Mouse (Mus musculus) lung, postnatal 0 days (tissue): Measurements from ENCODE around the gene Clip4. TPM values are rescaled to one million over a fixed set of nuclear protein-coding genes. Genes with fewer than 3 reads are reported as not detected.

Source experiments
- ATAC-seq: fragments of 200-750 bp; cut with Nextera tagmentation; 2 replicates; pipeline ENCODE4 v1.8.0; 2017; ENCODE audit warnings: moderate library complexity
- DNase-seq: peaks from one replicate; pipeline ENCODE4 v3.0.0-alpha.2; 2016; ENCODE audit warnings: low spot score
- H3K27ac ChIP-seq: fragments of 300-500 bp; sonication (generic); 2 replicates; pipeline ENCODE4 v1.5.1; 2014; ENCODE audit warnings: antibody characterized with exemption, mild to moderate bottlenecking, low read length, mixed read lengths
- H3K27me3 ChIP-seq: fragments of 300-500 bp; sonication (generic); replicated peaks from 2 replicates; pipeline ENCODE4 v1.6.1; 2014; ENCODE audit warnings: low read length, mixed read lengths; ENCODE audit not compliant: insufficient read depth
- H3K36me3 ChIP-seq: fragments of 300-500 bp; sonication (generic); 2 replicates; pipeline ENCODE4 v1.6.1; 2014; ENCODE audit warnings: low read length, mixed read lengths; ENCODE audit not compliant: insufficient read depth
- H3K4me1 ChIP-seq: fragments of 300-500 bp; sonication (generic); 2 replicates; pipeline ENCODE4 v1.6.1; 2014; ENCODE audit warnings: antibody characterized with exemption, low read depth, low read length, mixed read lengths; ENCODE audit not compliant: insufficient read depth
- H3K4me2 ChIP-seq: fragments of 300-500 bp; sonication (generic); replicated peaks from 2 replicates; pipeline ENCODE4 v1.6.1; 2014; ENCODE audit warnings: low read depth, mild to moderate bottlenecking, low read length, moderate library complexity, mixed read lengths
- H3K4me3 ChIP-seq: fragments of 300-500 bp; sonication (generic); 2 replicates; pipeline ENCODE4 v1.5.1; 2014; ENCODE audit warnings: low read depth, low read length
- H3K9ac ChIP-seq: fragments of 300-500 bp; sonication (generic); replicated peaks from 2 replicates; pipeline ENCODE4 v1.6.1; 2014; ENCODE audit warnings: low read depth, mild to moderate bottlenecking
- H3K9me3 ChIP-seq: fragments of 300-500 bp; sonication (generic); 2 replicates; pipeline ENCODE4 v1.6.1; 2016; ENCODE audit warnings: low read length, mixed read lengths
- CTCF ChIP-seq: IDR thresholded peaks from 2 replicates; pipeline ENCODE4 v1.5.1; 2016; ENCODE audit warnings: antibody characterized with exemption, mild to moderate bottlenecking
- EP300 ChIP-seq: IDR thresholded peaks from 2 replicates; pipeline ENCODE4 v1.6.1; 2016; ENCODE audit warnings: antibody characterized with exemption, mild to moderate bottlenecking, control low read depth
- WGBS: fragments of 180-500 bp; shearing (Covaris S2); extraction: QIAGEN DNeasy Blood & Tissue Kit; methylation state at CpG from one replicate; pipeline ENCODE4 v1.1.7; 2014; 5-methylcytosine and 5-hydroxymethylcytosine counted together
- polyA plus RNA-seq: library from polyadenylated mRNA; unstranded; fragments of >200 nt; fragmentation: Nextera tagmentation; extraction: Ambion mirVana; gene quantifications from 2 replicates; pipeline ENCODE4 v1.2.1, GENCODE M21; 2015

Gene Clip4
- polyA plus RNA-seq, 1 experiment from 2014 or later = 25.8 TPM

GRCm38 (mm10) chr17:71872976-71873375, 104.7 kb downstream of the Clip4 start:
- no peak overlapping the region for H3K4me2 ChIP-seq
- WGBS = 58% methylated on average over 5 of the region's 5 CpGs
- peak; percentile 70 for TF ChIP-seq CTCF
- no peak for TF ChIP-seq EP300
- H3K9me3 ChIP-seq = no peaks in the 10 kb centered on the region
- ATAC-seq (no peak), DNase-seq (no peak)
- no peaks in the 10 kb centered on the region for H3K36me3 ChIP-seq
- H3K27ac ChIP-seq = no peak overlapping the region
- H3K9ac ChIP-seq = no peak overlapping the region
- H3K4me1 ChIP-seq = no peaks in the 10 kb centered on the region
- 0 out of 2 replicates have a peak, but pooled peaks cover 5% of the 10 kb centered on the region for H3K27me3 ChIP-seq
- no peak overlapping the region for H3K4me3 ChIP-seq

- Histone ChIP-seq H3K9ac (no peak overlapping the region), H3K36me3 (no peaks in the 10 kb centered on the region), H3K9me3 (no peaks in the 10 kb centered on the region), H3K27me3 (0 out of 2 replicates have a peak, but pooled peaks cover 5% of the 10 kb centered on the region), H3K27ac (no peak overlapping the region), H3K4me3 (no peak overlapping the region), H3K4me1 (no peaks in the 10 kb centered on the region), H3K4me2 (no peak overlapping the region)
- TF ChIP-seq CTCF (peak; percentile 85), EP300 (no peak)
- DNase-seq (peak; percentile 59), ATAC-seq (no peak)
- WGBS = 30% methylated on average over 6 of the region's 6 CpGs
Measured at GRCm38 (mm10) chr17:71874077-71874476, 105.8 kb downstream of the Clip4 start.

DNA sequence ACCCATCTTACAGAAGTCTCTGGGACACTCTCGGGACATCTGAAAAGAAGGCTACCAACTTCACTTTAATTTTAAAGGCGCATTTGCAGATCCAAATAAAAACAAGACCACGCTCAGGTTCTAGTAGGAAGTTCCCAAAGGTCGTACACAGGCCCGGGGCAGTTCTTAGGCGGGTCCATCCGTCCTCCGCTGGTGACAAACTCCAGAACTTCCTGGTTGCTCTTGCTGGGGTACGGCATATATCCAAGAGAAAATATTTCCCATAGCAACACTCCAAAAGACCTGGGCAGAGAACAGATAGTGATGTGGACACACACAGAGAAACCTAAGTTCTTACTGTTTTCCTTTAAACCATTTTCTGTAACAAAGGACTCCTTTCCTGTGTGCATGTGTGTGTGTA, 106.5 kb downstream of the Clip4 start:
- H3K9ac ChIP-seq = no peak overlapping the region
- H3K4me1 ChIP-seq = no peaks in the 10 kb centered on the region
- no peaks in the 10 kb centered on the region for H3K9me3 ChIP-seq
- H3K36me3 ChIP-seq = no peaks in the 10 kb centered on the region
- ATAC-seq (no peak), DNase-seq (no peak)
- TF ChIP-seq CTCF (no peak), EP300 (no peak)
- no peak overlapping the region for H3K4me2 ChIP-seq
- no peaks in the 10 kb centered on the region for H3K27me3 ChIP-seq
- 81% methylated on average over 9 of the region's 9 CpGs for WGBS
- H3K27ac ChIP-seq = no peak overlapping the region
- no peak overlapping the region for H3K4me3 ChIP-seq

DNA sequence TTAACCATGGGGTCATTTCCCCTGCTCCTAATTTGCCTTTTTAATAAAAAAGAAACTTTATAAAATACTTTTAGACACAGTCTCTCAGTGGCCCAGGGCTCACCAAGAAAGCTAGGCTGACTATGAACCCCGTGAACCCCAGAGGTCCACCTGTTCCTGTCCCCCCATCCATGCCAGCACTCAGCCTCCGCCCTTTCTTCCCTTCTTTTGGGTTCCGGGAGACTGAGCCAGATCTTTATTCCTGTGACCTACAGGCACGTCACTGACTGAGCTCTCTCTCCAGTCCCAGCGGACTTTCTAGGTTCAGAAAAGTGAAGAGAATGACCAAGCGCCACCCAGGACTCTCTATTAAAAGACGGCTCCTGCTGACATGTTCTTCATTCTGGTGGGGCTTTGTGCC, 107.2 kb downstream of the Clip4 start:
- no peak overlapping the region for H3K9ac ChIP-seq
- TF ChIP-seq CTCF (no peak), EP300 (no peak)
- no peak overlapping the region for H3K27ac ChIP-seq
- H3K4me3 ChIP-seq = no peak overlapping the region
- no peak overlapping the region for H3K4me2 ChIP-seq
- no peak for DNase-seq
- H3K27me3 ChIP-seq = no peaks in the 10 kb centered on the region
- no peaks in the 10 kb centered on the region for H3K36me3 ChIP-seq
- no peaks in the 10 kb centered on the region for H3K4me1 ChIP-seq
- no peak for ATAC-seq
- 76% methylated on average over 7 of the region's 7 CpGs for WGBS
- H3K9me3 ChIP-seq = no peaks in the 10 kb centered on the region

DNA sequence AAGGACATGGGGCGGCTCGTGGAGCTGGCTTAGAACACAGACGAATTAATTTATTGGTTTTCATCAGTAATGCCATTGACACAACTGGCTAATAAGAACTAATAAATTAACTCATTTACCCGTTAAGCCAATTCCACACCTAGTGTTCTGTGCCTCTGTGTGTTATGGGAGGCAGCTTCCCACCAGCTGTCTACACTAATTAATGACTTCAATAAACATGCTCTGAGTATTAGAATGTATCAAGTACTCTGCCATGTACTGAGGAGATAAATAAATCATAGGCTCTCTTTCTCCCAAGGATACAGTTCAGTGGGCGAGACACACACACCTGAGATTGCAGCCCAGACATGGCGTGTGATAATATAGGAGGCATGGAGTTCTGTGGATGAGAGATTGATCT, 113.1 kb downstream of the Clip4 start:
- 73% methylated on average over 6 of the region's 6 CpGs for WGBS
- no peaks in the 10 kb centered on the region for H3K9me3 ChIP-seq
- H3K9ac ChIP-seq = no peak overlapping the region
- ATAC-seq (no peak), DNase-seq (no peak)
- H3K27me3 ChIP-seq = no peaks in the 10 kb centered on the region
- H3K36me3 ChIP-seq = no peaks in the 10 kb centered on the region
- no peak overlapping the region for H3K4me3 ChIP-seq
- H3K4me2 ChIP-seq = no peak overlapping the region
- no peaks in the 10 kb centered on the region for H3K4me1 ChIP-seq
- H3K27ac ChIP-seq = no peak overlapping the region
- TF ChIP-seq EP300 (no peak), CTCF (no peak)

- H3K4me1 ChIP-seq = no peaks in the 10 kb centered on the region
- WGBS = 33% methylated on average over 3 of the region's 3 CpGs
- no peak overlapping the region for H3K27ac ChIP-seq
- no peak overlapping the region for H3K9ac ChIP-seq
- TF ChIP-seq EP300 (no peak), CTCF (peak; percentile 69)
- no peak overlapping the region for H3K4me2 ChIP-seq
- H3K4me3 ChIP-seq = no peak overlapping the region
- no peak for ATAC-seq
- H3K9me3 ChIP-seq = no peaks in the 10 kb centered on the region
- no peaks in the 10 kb centered on the region for H3K27me3 ChIP-seq
- DNase-seq = no peak
- no peaks in the 10 kb centered on the region for H3K36me3 ChIP-seq
Measured at GRCm38 (mm10) chr17:71909107-71909506, 140.8 kb downstream of the Clip4 start.

GRCm38 (mm10) chr17:71913188-71913587, 144.9 kb downstream of the Clip4 start:
- H3K4me3 ChIP-seq = no peak overlapping the region
- TF ChIP-seq EP300 (no peak), CTCF (no peak)
- no peak for DNase-seq

More at GRCm38 (mm10) chr17:71913188-71913587, 144.9 kb downstream of the Clip4 start:
- Histone ChIP-seq H3K9me3 (no peaks in the 10 kb centered on the region), H3K36me3 (no peaks in the 10 kb centered on the region), H3K9ac (no peak overlapping the region), H3K27ac (no peak overlapping the region), H3K4me1 (no peaks in the 10 kb centered on the region), H3K4me2 (no peak overlapping the region), H3K27me3 (no peaks in the 10 kb centered on the region)
- ATAC-seq = no peak
- 26% methylated on average over 3 of the region's 3 CpGs for WGBS

Other genes starting within 250 kb of the Clip4 start
- 3.2 and 3.3 TPM in 2 replicates for gene Ndc80, start 241.6 kb upstream of the Clip4 start, polyA plus RNA-seq
- 0.42 and 0.46 TPM in 2 replicates for gene Spdya, start 216.4 kb upstream of the Clip4 start, polyA plus RNA-seq
- 20.6 and 22.3 TPM in 2 replicates for gene Wdr43, start 152.6 kb upstream of the Clip4 start, polyA plus RNA-seq
- gene Togaram2, start 95.2 kb upstream of the Clip4 start, polyA plus RNA-seq = 6.3 and 9.1 TPM in 2 replicates
- not detected in 2 replicates for gene Pcare, start 15.6 kb upstream of the Clip4 start, polyA plus RNA-seq